Mouse (Mus musculus): ENCODE measurements around the gene Lmx1b.

Lmx1b gene

GRCm38 (mm10) chr2:33630081-33631021, 10.0 kb downstream of the Lmx1b start:
- no peak for DNase-seq (ENCODE audit: low spot score in 2 of 2)

- no peak for DNase-seq (ENCODE audit: low spot score in 2 of 2)
These were observed 10.7 kb downstream of the Lmx1b start for GRCm38 (mm10) chr2:33629641-33630040.

GRCm38 (mm10) chr2:33628791-33629190, 11.5 kb downstream of the Lmx1b start:
- DNase-seq (ENCODE audit: low spot score in 2 of 2): no peak

- no peak for DNase-seq (ENCODE audit: low spot score in 2 of 2)
These were observed 13.3 kb downstream of the Lmx1b start for GRCm38 (mm10) chr2:33627058-33627375.

GRCm38 (mm10) chr2:33626262-33627057, 13.9 kb downstream of the Lmx1b start:
- no peak for DNase-seq (ENCODE audit: low spot score in 2 of 2)

- DNase-seq (ENCODE audit: low spot score in 2 of 2): no peak
These were observed 22.6 kb downstream of the Lmx1b start for GRCm38 (mm10) chr2:33617670-33618069.

GRCm38 (mm10) chr2:33616411-33616843, 23.9 kb downstream of the Lmx1b start:
- DNase-seq (ENCODE audit: low spot score in 2 of 2): no peak

- DNase-seq (ENCODE audit: low spot score in 2 of 2): no peak
These were observed 24.4 kb downstream of the Lmx1b start for GRCm38 (mm10) chr2:33615843-33616344.

GRCm38 (mm10) chr2:33605487-33606256, 34.6 kb downstream of the Lmx1b start:
- DNase-seq (ENCODE audit: low spot score in 2 of 2): no peak

- no peak for DNase-seq (ENCODE audit: low spot score in 2 of 2)
These were observed 35.3 kb downstream of the Lmx1b start for GRCm38 (mm10) chr2:33604846-33605486.

- DNase-seq (ENCODE audit: low spot score in 2 of 2): no peak
These were observed 39.8 kb downstream of the Lmx1b start for GRCm38 (mm10) chr2:33600520-33600919.

GRCm38 (mm10) chr2:33597384-33597783, 42.9 kb downstream of the Lmx1b start:
- no peak for DNase-seq (ENCODE audit: low spot score in 2 of 2)

GRCm38 (mm10) chr2:33595085-33595423, 45.3 kb downstream of the Lmx1b start:
- no peak for DNase-seq (ENCODE audit: low spot score in 2 of 2)

GRCm38 (mm10) chr2:33594181-33595084, 45.9 kb downstream of the Lmx1b start:
- no peak for DNase-seq (ENCODE audit: low spot score in 2 of 2)

- peak; percentile 35 for DNase-seq (ENCODE audit: low spot score in 2 of 2)
These were observed 47.3 kb downstream of the Lmx1b start for GRCm38 (mm10) chr2:33592931-33593555.

- DNase-seq (ENCODE audit: low spot score in 2 of 2): no peak
These were observed 51.0 kb downstream of the Lmx1b start for GRCm38 (mm10) chr2:33589280-33589679.

- no peak for DNase-seq (ENCODE audit: low spot score in 2 of 2)
These were observed 55.1 kb downstream of the Lmx1b start for GRCm38 (mm10) chr2:33584937-33585910.

GRCm38 (mm10) chr2:33583761-33584160, 56.5 kb downstream of the Lmx1b start:
- no peak for DNase-seq (ENCODE audit: low spot score in 2 of 2)

GRCm38 (mm10) chr2:33583317-33583716, 57.0 kb downstream of the Lmx1b start:
- DNase-seq (ENCODE audit: low spot score in 2 of 2): no peak

All from heart, adult 9 months (tissue).